Mouse (Mus musculus) midbrain, embryonic 16.5 days (tissue): ENCODE data around the gene Procr. TPM values are rescaled to one million over a fixed set of nuclear protein-coding genes. Genes with fewer than 3 reads are reported as not detected.

Source experiments
- ATAC-seq: fragments of 200-750 bp; cut with Nextera tagmentation; 2 replicates; pipeline ENCODE4 v1.8.0; 2017; ENCODE audit warnings: moderate TSS enrichment
- H3K27ac ChIP-seq: fragments of 300-500 bp; sonication (generic); 2 replicates; pipeline ENCODE4 v1.5.1; 2014; ENCODE audit warnings: mild to moderate bottlenecking, low read length, mixed read lengths
- H3K27me3 ChIP-seq: fragments of 300-500 bp; sonication (generic); 2 replicates; pipeline ENCODE4 v1.6.1; 2014; ENCODE audit warnings: low read depth, low read length, mixed read lengths; ENCODE audit not compliant: control insufficient read depth, insufficient read depth
- H3K36me3 ChIP-seq: fragments of 300-500 bp; sonication (generic); 2 replicates; pipeline ENCODE4 v1.6.1; 2014; ENCODE audit warnings: mild to moderate bottlenecking, low read length, moderate library complexity, mixed read lengths; ENCODE audit not compliant: control insufficient read depth, insufficient read depth
- H3K4me1 ChIP-seq: fragments of 300-500 bp; sonication (generic); 2 replicates; pipeline ENCODE4 v1.6.1; 2014; ENCODE audit warnings: mild to moderate bottlenecking, low read length, mixed read lengths; ENCODE audit not compliant: control insufficient read depth, insufficient read depth
- H3K4me2 ChIP-seq: fragments of 300-500 bp; sonication (generic); 2 replicates; pipeline ENCODE4 v1.6.1; 2014; ENCODE audit warnings: mild to moderate bottlenecking, low read length, mixed read lengths
- H3K4me3 ChIP-seq: fragments of 300-500 bp; sonication (generic); 2 replicates; pipeline ENCODE4 v1.5.1; 2014; ENCODE audit warnings: low read depth, mild to moderate bottlenecking, low read length, moderate library complexity, mixed read lengths
- H3K9ac ChIP-seq: fragments of 300-500 bp; sonication (generic); 2 replicates; pipeline ENCODE4 v1.6.1; 2014; ENCODE audit warnings: low read depth, low read length, mixed read lengths
- H3K9me3 ChIP-seq: fragments of 300-500 bp; sonication (generic); replicated peaks from 2 replicates; pipeline ENCODE4 v1.6.1; 2014; ENCODE audit warnings: mild to moderate bottlenecking, low read length, mixed read lengths; ENCODE audit not compliant: control insufficient read depth, poor library complexity, severe bottlenecking
- WGBS: fragments of 180-500 bp; shearing (Covaris S2); extraction: QIAGEN DNeasy Blood & Tissue Kit; methylation state at CpG from one replicate; pipeline ENCODE4 v1.1.7; 2014; 5-methylcytosine and 5-hydroxymethylcytosine counted together
- polyA plus RNA-seq: library from polyadenylated mRNA; unstranded; fragments of >200 nt; fragmentation: Nextera tagmentation; extraction: Ambion mirVana; gene quantifications from 2 replicates; pipeline ENCODE4 v1.2.1, GENCODE M21; 2015

The Procr gene
- polyA plus RNA-seq, 1 experiment from 2014 or later = 2.8 TPM

DNA sequence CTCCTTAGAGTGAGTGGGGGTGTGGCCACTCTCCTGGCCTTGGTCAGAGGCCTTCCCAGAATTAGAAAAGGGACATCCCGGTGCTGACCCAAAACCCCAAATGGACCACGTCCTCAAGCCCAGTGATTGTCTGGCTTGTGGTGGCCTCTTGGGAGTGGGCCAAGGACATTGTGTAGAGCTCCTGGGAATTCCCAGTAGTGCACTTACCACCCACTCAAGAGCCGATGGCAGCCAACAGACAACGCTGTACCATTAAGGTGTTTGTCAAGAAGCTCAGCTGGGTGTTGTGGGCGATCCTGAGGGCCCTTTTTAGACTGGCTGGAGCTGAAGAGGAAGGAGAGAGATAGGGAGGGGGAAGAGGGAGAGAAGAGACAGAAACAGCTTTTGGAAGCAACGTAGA is 33.6 kb downstream of the Procr start:
- Histone ChIP-seq H3K27ac (no peak overlapping the region), H3K4me1 (no peaks in the 10 kb centered on the region), H3K4me3 (no peak overlapping the region), H3K27me3 (no peaks in the 10 kb centered on the region), H3K9ac (no peak overlapping the region), H3K36me3 (no peaks in the 10 kb centered on the region), H3K9me3 (no peaks in the 10 kb centered on the region), H3K4me2 (no peak overlapping the region)
- no peak for ATAC-seq
- 78% methylated on average over 6 of the region's 6 CpGs for WGBS

DNA sequence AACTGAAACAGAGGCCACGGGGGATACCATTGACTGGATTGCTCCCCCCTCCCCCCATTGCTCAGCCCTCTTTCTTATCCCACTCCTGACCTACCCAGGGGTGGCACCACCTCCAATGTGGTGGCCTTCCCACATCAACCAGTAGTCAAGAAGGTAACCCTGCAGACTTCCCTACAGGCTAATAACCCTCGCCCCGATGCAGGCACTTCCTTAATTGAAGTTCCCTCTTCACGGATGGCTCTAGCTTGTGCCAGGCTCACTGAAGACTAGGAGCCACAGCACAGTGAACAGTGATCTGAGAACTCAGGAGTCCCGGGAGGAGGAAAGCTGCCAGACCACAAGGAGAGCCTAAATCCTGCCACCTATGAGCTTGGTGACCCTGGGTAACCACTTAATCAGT is 36.0 kb downstream of the Procr start:
- Histone ChIP-seq H3K27ac (no peak overlapping the region), H3K9me3 (no peaks in the 10 kb centered on the region), H3K27me3 (no peaks in the 10 kb centered on the region), H3K4me2 (no peak overlapping the region), H3K9ac (no peak overlapping the region), H3K36me3 (no peaks in the 10 kb centered on the region), H3K4me1 (no peaks in the 10 kb centered on the region), H3K4me3 (no peak overlapping the region)
- WGBS = 79% methylated on average over 5 of the region's 5 CpGs
- no peak for ATAC-seq

DNA sequence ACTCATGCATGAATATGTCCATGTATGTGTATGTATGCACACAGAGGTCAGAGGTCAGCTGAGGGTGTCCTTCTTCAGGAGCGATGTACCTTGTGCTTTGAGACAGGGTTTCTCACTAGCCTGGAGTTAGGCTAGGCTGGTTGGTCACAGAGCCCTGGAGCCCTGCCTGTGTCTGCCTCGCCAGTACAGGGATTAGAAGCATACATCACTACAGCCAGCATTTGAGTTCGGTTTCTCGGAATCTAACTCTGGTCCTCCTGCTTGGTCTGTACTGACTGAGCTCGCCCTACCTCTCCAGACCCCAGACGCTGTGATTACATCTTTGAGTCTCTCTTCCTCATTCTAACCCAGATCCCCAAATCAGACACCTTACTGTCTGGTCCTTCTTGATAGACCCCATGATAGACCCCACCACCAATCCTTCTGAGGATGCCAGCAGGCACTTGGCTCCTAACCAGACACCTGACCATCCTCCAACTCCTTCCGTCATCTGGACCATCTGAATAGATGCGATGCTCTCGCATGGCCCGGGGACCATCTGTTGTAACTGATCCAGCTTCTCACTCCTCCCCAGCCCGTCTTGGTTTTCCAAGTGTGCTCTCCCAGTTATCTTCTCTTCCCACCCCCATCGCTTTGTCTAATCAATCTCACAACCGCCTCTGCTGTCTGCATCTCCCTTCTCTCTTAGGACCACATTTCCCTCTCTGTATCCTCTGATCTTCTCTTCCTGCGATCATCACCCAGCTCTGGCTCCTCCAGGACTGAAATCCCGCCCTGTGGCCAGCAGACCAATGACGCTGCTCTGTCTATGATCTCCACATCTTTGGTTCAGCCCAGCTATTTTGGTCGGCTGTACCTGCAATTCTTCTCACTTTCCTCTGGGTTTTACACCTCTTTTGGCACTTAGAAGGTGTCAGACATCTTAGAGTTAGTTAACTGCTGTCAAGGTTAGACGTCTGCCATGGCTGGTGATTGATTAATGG is 37.3 kb downstream of the Procr start:
- Histone ChIP-seq H3K36me3 (0 out of 2 replicates have a peak, but pooled peaks cover 3% of the 10 kb centered on the region), H3K4me2 (no peak overlapping the region), H3K4me1 (no peaks in the 10 kb centered on the region), H3K27me3 (no peaks in the 10 kb centered on the region), H3K9ac (no peak overlapping the region), H3K27ac (no peak overlapping the region), H3K9me3 (no peaks in the 10 kb centered on the region), H3K4me3 (no peak overlapping the region)
- ATAC-seq = no peak
- 85% methylated on average over 18 of the region's 18 CpGs for WGBS

DNA sequence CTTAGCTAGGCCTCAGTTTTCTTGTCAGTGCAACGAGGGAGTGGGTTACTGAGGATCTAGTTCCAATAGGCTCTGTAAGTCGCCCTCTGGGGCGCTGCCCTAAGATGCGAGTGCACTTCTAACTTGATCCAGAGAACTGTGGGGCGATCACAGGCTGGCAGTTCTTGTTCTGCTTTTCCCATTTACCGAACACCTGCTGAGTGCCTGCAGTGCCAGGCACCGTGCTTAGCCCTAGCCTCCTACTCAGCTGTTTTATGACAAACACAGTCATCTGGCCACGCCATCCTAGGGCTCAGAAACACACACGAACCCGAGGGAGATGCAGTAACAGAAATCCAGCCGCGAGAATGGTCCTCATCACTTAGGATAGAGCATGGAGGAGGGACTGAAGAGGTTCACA is 42.0 kb downstream of the Procr start:
- WGBS = 24% methylated on average over 12 of the region's 12 CpGs
- no peak for ATAC-seq

DNA sequence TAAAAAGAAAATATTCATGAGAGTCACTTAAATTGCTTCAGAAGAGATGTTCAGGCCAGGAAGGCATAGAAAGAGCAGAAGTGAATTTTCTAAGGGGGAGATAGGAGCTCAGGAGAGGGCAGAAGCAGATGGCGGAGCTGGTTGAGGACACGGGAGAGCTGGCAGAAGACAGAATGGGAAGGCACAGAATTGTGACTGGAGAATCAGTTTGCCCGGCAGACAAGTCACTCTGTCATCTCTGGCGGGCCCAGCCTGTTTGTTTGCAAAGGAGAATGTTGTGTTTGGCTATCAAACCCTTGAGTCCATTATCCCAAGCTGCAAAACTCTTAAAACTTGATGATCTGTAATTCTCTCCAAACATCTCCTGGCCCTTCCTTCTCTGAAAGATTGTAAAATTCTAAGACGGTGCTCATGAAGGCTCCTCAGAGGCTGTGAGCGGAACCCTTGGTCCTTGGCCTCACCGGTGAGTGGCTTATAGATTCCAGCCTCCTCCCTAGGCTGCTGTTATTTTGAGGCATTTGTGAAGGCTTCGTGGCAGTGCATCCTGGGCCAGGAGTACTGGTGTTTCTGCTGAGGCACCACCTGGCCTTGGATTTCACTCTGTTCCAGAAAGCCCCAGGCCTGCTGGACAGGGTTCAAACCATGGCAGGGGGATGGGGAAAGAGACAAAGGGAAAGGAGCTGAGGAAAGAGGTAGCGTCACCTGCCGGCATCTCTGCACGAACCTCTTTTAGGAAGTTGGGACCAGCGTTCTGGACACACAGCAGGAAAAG is 43.9 kb downstream of the Procr start:
- Histone ChIP-seq H3K36me3 (peaks cover 18% of the 10 kb centered on the region), H3K9me3 (no peaks in the 10 kb centered on the region), H3K4me3 (no peak overlapping the region), H3K4me1 (no peaks in the 10 kb centered on the region), H3K27ac (no peak overlapping the region), H3K27me3 (no peaks in the 10 kb centered on the region), H3K4me2 (no peak overlapping the region), H3K9ac (no peak overlapping the region)
- 90% methylated on average over 12 of the region's 12 CpGs for WGBS
- ATAC-seq = no peak

More for the DNA sequence above, 42.0 kb downstream of the Procr start:
- H3K9me3 ChIP-seq = no peaks in the 10 kb centered on the region
- H3K4me1 ChIP-seq = no peaks in the 10 kb centered on the region
- no peak overlapping the region for H3K4me2 ChIP-seq
- H3K9ac ChIP-seq = no peak overlapping the region
- H3K27ac ChIP-seq = no peak overlapping the region
- H3K4me3 ChIP-seq = no peak overlapping the region
- H3K36me3 ChIP-seq = peaks cover 9% of the 10 kb centered on the region; the same call in 1 of the 2 replicates
- H3K27me3 ChIP-seq = no peaks in the 10 kb centered on the region

DNA sequence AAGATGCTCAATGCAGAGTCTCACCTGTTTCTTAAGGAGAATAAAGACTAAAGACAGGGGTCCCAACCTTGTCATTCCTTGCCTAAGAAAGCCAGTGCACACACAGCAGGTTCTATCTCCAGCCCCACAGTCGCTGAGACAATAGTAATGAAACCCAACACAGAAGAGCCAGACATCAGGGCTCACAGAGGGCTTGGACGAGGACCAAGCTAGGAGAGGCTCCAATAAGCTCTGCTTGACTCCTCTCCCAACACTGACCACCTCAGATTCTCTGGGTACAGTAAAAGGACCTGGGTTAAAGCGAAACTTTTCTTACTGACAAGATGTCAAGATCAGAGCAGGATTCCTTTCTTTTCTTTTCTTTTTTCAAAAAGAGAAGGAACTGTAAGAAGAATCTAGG is 47.7 kb downstream of the Procr start:
- Histone ChIP-seq H3K27ac (no peak overlapping the region), H3K4me2 (no peak overlapping the region), H3K36me3 (peaks cover 37% of the 10 kb centered on the region), H3K27me3 (no peaks in the 10 kb centered on the region), H3K9me3 (no peaks in the 10 kb centered on the region), H3K9ac (no peak overlapping the region), H3K4me1 (no peaks in the 10 kb centered on the region), H3K4me3 (no peak overlapping the region)
- 65% methylated on average over 3 of the region's 3 CpGs for WGBS
- no peak for ATAC-seq

DNA sequence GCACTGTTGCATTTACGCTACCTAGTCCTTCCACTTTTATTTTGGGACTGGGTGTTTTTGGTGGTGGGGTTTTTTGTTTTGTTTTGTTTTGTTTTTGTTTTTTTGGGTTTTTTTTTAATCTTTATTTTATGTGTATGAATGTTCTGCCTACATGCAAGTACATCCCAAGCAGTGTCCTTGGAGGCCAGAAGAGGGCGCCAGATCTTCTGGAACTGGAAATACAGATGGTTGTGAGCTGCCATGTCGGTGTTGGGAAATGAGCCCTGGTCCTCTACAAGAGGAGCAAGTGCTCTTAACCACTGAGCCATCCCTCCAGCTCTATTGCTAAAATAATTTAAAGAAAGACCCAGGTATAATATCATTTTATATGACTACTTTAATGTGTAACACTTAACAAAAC is 51.8 kb downstream of the Procr start:
- Histone ChIP-seq H3K4me2 (no peak overlapping the region), H3K36me3 (peaks cover 30% of the 10 kb centered on the region), H3K9me3 (no peaks in the 10 kb centered on the region), H3K27me3 (no peaks in the 10 kb centered on the region), H3K4me1 (no peaks in the 10 kb centered on the region), H3K27ac (no peak overlapping the region), H3K4me3 (no peak overlapping the region), H3K9ac (no peak overlapping the region)
- no peak for ATAC-seq
- 62% methylated on average over 3 of the region's 3 CpGs for WGBS

DNA sequence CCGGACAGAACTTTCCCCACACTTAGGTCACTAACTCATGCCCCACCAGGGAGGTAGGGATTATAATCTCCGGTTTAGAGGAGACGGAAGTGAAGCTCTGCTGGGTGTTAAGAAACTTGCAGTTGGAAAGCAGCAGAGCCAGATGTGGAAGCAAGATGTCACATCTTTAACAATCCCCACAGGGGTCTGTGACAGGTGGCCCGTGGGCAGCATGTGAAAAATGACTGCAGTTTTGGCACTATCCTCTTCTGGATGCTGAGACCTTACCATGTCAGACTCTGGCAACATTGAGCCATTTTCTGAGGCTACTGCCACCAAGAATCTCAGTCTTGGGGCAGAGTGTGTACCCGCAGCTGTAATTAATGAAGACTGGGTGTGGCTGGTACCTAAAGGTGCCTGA is 53.1 kb downstream of the Procr start:
- peaks cover 24% of the 10 kb centered on the region for H3K36me3 ChIP-seq
- no peak overlapping the region for H3K9ac ChIP-seq
- H3K27me3 ChIP-seq = no peaks in the 10 kb centered on the region
- no peak overlapping the region for H3K27ac ChIP-seq
- 76% methylated on average over 5 of the region's 5 CpGs for WGBS
- no peaks in the 10 kb centered on the region for H3K4me1 ChIP-seq
- no peak for ATAC-seq
- no peaks in the 10 kb centered on the region for H3K9me3 ChIP-seq
- no peak overlapping the region for H3K4me3 ChIP-seq
- no peak overlapping the region for H3K4me2 ChIP-seq
